Mouse (Mus musculus): ENCODE measurements around the gene Magea8. TPM values are rescaled to one million over a fixed set of nuclear protein-coding genes. Genes with fewer than 3 reads are reported as not detected.
"Not testable (repeated sequence)": the region's sequence is repeated elsewhere in the genome, so short reads cannot be mapped to it uniquely, and the experiment has no call there.

Gene Magea8
- not detected in 2 replicates for total RNA-seq (2015; ENCODE audit: low replicate concordance)
- not detected in 2 replicates for total RNA-seq (2017; ENCODE audit: low replicate concordance)

DNA sequence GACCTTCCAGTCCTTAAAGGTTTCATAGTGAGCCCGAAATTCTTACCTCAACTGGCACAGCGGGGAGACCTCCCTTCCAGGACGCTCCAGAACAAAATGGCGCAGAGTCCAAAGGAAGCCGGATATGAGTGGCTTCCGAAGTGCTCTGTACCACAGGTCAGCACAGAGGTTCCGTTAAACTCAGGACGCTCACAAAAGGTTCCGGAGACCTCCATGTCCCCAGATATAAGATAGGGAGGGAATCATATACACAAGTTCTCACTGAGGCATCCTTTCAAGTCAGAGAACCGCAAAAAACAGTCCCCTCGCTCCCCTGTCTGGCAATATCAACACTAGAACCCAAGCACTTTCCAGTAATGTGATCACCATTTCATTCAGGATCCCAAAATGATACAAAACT lies at the start of gene Magea8:
Gene Magea8 (minus strand): TSS at position 101 of the 400 bp plus-strand sequence.
- ATAC-seq (replicated peaks; ENCODE audit: low FRiP score, poor library complexity, severe bottlenecking), result not testable (repeated sequence)

DNA sequence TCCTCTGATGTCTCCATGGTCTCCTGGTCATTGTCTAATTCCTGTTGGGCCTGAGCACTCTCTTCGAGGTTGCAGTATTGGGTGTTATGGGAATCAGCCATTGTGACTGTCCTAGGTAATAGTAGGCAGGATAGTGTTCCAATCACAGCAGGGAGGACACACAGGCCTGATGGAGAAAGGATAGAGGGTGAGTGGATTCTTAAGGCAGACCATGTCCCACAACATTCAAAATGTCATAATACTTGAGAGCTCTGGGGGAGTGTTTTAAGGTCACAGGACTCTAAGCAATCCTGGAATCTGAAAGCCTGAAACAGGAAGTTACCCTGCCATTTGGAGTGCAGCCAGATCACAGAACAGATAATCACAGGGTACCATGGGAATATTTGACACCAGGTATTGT lies 46.2 kb downstream of the Magea8 start, which contains the start of gene Magea3:
Gene Magea3 (minus strand): TSS at position 101 of the 400 bp plus-strand sequence.
- not testable (repeated sequence) for ATAC-seq (replicated peaks; ENCODE audit: low FRiP score, poor library complexity, severe bottlenecking)

DNA sequence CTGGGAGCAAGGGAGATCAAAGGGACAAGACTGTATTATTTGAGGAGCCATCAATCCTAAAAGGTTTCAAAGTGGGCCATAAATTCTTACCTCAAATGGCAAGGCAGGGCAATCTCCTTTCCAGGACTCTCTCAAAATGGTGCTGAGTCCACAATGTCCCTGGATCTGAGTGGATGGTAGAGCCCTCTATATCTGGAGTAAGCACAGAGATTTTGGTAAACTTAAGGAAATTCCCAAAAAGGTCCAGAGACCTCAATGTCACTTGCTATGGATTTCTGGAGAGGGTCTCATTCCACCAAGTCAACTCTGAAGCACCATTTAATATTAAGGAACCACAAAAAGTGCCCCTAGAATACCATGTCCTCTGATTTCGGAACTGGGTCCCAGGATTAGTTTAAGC lies 59.8 kb downstream of the Magea8 start, which contains the start of gene Magea6:
Gene Magea6 (minus strand): TSS at position 101 of the 400 bp plus-strand sequence.
- ATAC-seq (replicated peaks; ENCODE audit: low FRiP score, poor library complexity, severe bottlenecking), result not testable (repeated sequence)

Other genes starting within 250 kb of the Magea8 start
- not detected in 2 replicates for gene Cldn34b1, start 105.6 kb downstream of the Magea8 start, total RNA-seq (2015; ENCODE audit: low replicate concordance)
- not detected in 2 replicates for gene Cldn34b1, start 105.6 kb downstream of the Magea8 start, total RNA-seq (2017; ENCODE audit: low replicate concordance)
- gene Magea6, start 59.9 kb downstream of the Magea8 start, total RNA-seq (2015; ENCODE audit: low replicate concordance), result not detected in 2 replicates
- not detected in 2 replicates for gene Magea6, start 59.9 kb downstream of the Magea8 start, total RNA-seq (2017; ENCODE audit: low replicate concordance)
- gene Magea3, start 46.3 kb downstream of the Magea8 start, total RNA-seq (2015; ENCODE audit: low replicate concordance), result not detected in 2 replicates
- gene Magea3, start 46.3 kb downstream of the Magea8 start, total RNA-seq (2017; ENCODE audit: low replicate concordance), result not detected in 2 replicates
- gene Magea5, start 67.3 kb upstream of the Magea8 start, total RNA-seq (2015; ENCODE audit: low replicate concordance), result not detected in 2 replicates
- gene Magea5, start 67.3 kb upstream of the Magea8 start, total RNA-seq (2017; ENCODE audit: low replicate concordance), result not detected in 2 replicates
- gene Magea1, start 93.9 kb upstream of the Magea8 start, total RNA-seq (2015; ENCODE audit: low replicate concordance), result not detected in 2 replicates
- gene Magea1, start 93.9 kb upstream of the Magea8 start, total RNA-seq (2017; ENCODE audit: low replicate concordance), result not detected in 2 replicates
- gene Magea2, start 97.8 kb upstream of the Magea8 start, total RNA-seq (2015; ENCODE audit: low replicate concordance), result not detected in 2 replicates
- gene Magea2, start 97.8 kb upstream of the Magea8 start, total RNA-seq (2017; ENCODE audit: low replicate concordance), result not detected in 2 replicates
- not detected in 2 replicates for gene Cldn34b2, start 132.6 kb upstream of the Magea8 start, total RNA-seq (2015; ENCODE audit: low replicate concordance)
- not detected in 2 replicates for gene Cldn34b2, start 132.6 kb upstream of the Magea8 start, total RNA-seq (2017; ENCODE audit: low replicate concordance)
- gene Sat1, start 220.6 kb upstream of the Magea8 start, total RNA-seq (2015; ENCODE audit: low replicate concordance), result 125 and 145 TPM in 2 replicates
- 78.6 and 150 TPM in 2 replicates for gene Sat1, start 220.6 kb upstream of the Magea8 start, total RNA-seq (2017; ENCODE audit: low replicate concordance)